Mouse (Mus musculus): ENCODE data around the gene Gpr160. TPM values are rescaled to one million over a fixed set of nuclear protein-coding genes. Genes with fewer than 3 reads are reported as not detected.

The Gpr160 gene
- polyA plus RNA-seq, 2 experiments, result 3.5 to 7.8 TPM

GRCm38 (mm10) chr3:30896721-30897120 lies 41.0 kb downstream of the Gpr160 start:
- H3K4me2 ChIP-seq (replicated peaks; ENCODE audit: low read depth, low read length, severe bottlenecking), result no peak overlapping the region
- no peak overlapping the region for H3K4me3 ChIP-seq (replicated peaks; ENCODE audit: low read length)
- ATAC-seq (ENCODE audit: low FRiP score, low read depth), result no peak
- H3K9me3 ChIP-seq (ENCODE audit: control insufficient read depth, low read length), result no peaks in the 10 kb centered on the region
- no peak overlapping the region for H3K9ac ChIP-seq (ENCODE audit: low read depth, low read length, severe bottlenecking)
- TF ChIP-seq POLR2A (IDR thresholded peaks at IDR 0.05; ENCODE audit: borderline replicate concordance, extremely low read depth, insufficient read depth, insufficient read length), result no peak
- WGBS, result 66% methylated on average over 5 of the region's 5 CpGs
- no peak overlapping the region for H3K27ac ChIP-seq (replicated peaks; ENCODE audit: low read depth, low read length)
- no peaks in the 10 kb centered on the region for H3K4me1 ChIP-seq (ENCODE audit: control insufficient read depth, insufficient read depth, low read length)
- H3K27me3 ChIP-seq (ENCODE audit: control insufficient read depth, insufficient read depth, low read length), result no peaks in the 10 kb centered on the region
- peaks cover 29% of the 10 kb centered on the region for H3K36me3 ChIP-seq (ENCODE audit: control insufficient read depth, insufficient read depth, low read length)
- no peak for DNase-seq (ENCODE audit: low spot score)

- Histone ChIP-seq H3K4me3 (replicated peaks; ENCODE audit: low read length) (no peak overlapping the region), H3K27me3 (ENCODE audit: control insufficient read depth, insufficient read depth, low read length) (no peaks in the 10 kb centered on the region), H3K4me1 (ENCODE audit: control insufficient read depth, insufficient read depth, low read length) (no peaks in the 10 kb centered on the region), H3K27ac (replicated peaks; ENCODE audit: low read depth, low read length) (no peak overlapping the region), H3K36me3 (ENCODE audit: control insufficient read depth, insufficient read depth, low read length) (peaks cover 41% of the 10 kb centered on the region), H3K9ac (ENCODE audit: low read depth, low read length, severe bottlenecking) (no peak overlapping the region), H3K4me2 (replicated peaks; ENCODE audit: low read depth, low read length, severe bottlenecking) (no peak overlapping the region), H3K9me3 (ENCODE audit: control insufficient read depth, low read length) (no peaks in the 10 kb centered on the region)
- no peak for TF ChIP-seq POLR2A (IDR thresholded peaks at IDR 0.05; ENCODE audit: borderline replicate concordance, extremely low read depth, insufficient read depth, insufficient read length)
- ATAC-seq (ENCODE audit: low FRiP score, low read depth) (no peak), DNase-seq (ENCODE audit: low spot score) (no peak)
- 91% methylated on average over 8 of the region's 8 CpGs for WGBS
Observed at GRCm38 (mm10) chr3:30899407-30899806, 43.7 kb downstream of the Gpr160 start.

- no peak for TF ChIP-seq POLR2A (IDR thresholded peaks at IDR 0.05; ENCODE audit: borderline replicate concordance, extremely low read depth, insufficient read depth, insufficient read length)
- ATAC-seq (ENCODE audit: low FRiP score, low read depth) (no peak), DNase-seq (ENCODE audit: low spot score) (no peak)
- Histone ChIP-seq H3K9me3 (ENCODE audit: control insufficient read depth, low read length) (no peaks in the 10 kb centered on the region), H3K9ac (ENCODE audit: low read depth, low read length, severe bottlenecking) (no peak overlapping the region), H3K4me1 (ENCODE audit: control insufficient read depth, insufficient read depth, low read length) (no peaks in the 10 kb centered on the region), H3K27ac (replicated peaks; ENCODE audit: low read depth, low read length) (no peak overlapping the region), H3K4me3 (replicated peaks; ENCODE audit: low read length) (no peak overlapping the region), H3K4me2 (replicated peaks; ENCODE audit: low read depth, low read length, severe bottlenecking) (no peak overlapping the region), H3K27me3 (ENCODE audit: control insufficient read depth, insufficient read depth, low read length) (no peaks in the 10 kb centered on the region), H3K36me3 (ENCODE audit: control insufficient read depth, insufficient read depth, low read length) (peaks cover 69% of the 10 kb centered on the region)
- 90% methylated on average over 1 of the region's 1 CpGs for WGBS
Observed at GRCm38 (mm10) chr3:30904658-30905057, 48.9 kb downstream of the Gpr160 start.

GRCm38 (mm10) chr3:30917160-30917559 lies 61.4 kb downstream of the Gpr160 start:
- no peaks in the 10 kb centered on the region for H3K27me3 ChIP-seq (ENCODE audit: control insufficient read depth, insufficient read depth, low read length)
- peaks cover 70% of the 10 kb centered on the region for H3K36me3 ChIP-seq (ENCODE audit: control insufficient read depth, insufficient read depth, low read length)
- TF ChIP-seq POLR2A (IDR thresholded peaks at IDR 0.05; ENCODE audit: borderline replicate concordance, extremely low read depth, insufficient read depth, insufficient read length), result no peak
- WGBS, result 79% methylated on average over 4 of the region's 4 CpGs
- H3K4me3 ChIP-seq (replicated peaks; ENCODE audit: low read length), result no peak overlapping the region
- no peaks in the 10 kb centered on the region for H3K4me1 ChIP-seq (ENCODE audit: control insufficient read depth, insufficient read depth, low read length)
- H3K9ac ChIP-seq (ENCODE audit: low read depth, low read length, severe bottlenecking), result no peak overlapping the region
- H3K27ac ChIP-seq (replicated peaks; ENCODE audit: low read depth, low read length), result no peak overlapping the region
- DNase-seq (ENCODE audit: low spot score), result no peak
- H3K4me2 ChIP-seq (replicated peaks; ENCODE audit: low read depth, low read length, severe bottlenecking), result no peak overlapping the region
- ATAC-seq (ENCODE audit: low FRiP score, low read depth), result no peak
- no peaks in the 10 kb centered on the region for H3K9me3 ChIP-seq (ENCODE audit: control insufficient read depth, low read length)

GRCm38 (mm10) chr3:30927664-30928063 lies 71.9 kb downstream of the Gpr160 start:
- peaks cover 38% of the 10 kb centered on the region for H3K36me3 ChIP-seq (ENCODE audit: control insufficient read depth, insufficient read depth, low read length)
- H3K4me1 ChIP-seq (ENCODE audit: control insufficient read depth, insufficient read depth, low read length), result no peaks in the 10 kb centered on the region
- no peak for TF ChIP-seq POLR2A (IDR thresholded peaks at IDR 0.05; ENCODE audit: borderline replicate concordance, extremely low read depth, insufficient read depth, insufficient read length)
- H3K4me2 ChIP-seq (replicated peaks; ENCODE audit: low read depth, low read length, severe bottlenecking), result no peak overlapping the region
- H3K9me3 ChIP-seq (ENCODE audit: control insufficient read depth, low read length), result no peaks in the 10 kb centered on the region
- no peaks in the 10 kb centered on the region for H3K27me3 ChIP-seq (ENCODE audit: control insufficient read depth, insufficient read depth, low read length)
- H3K27ac ChIP-seq (replicated peaks; ENCODE audit: low read depth, low read length), result no peak overlapping the region
- H3K9ac ChIP-seq (ENCODE audit: low read depth, low read length, severe bottlenecking), result no peak overlapping the region
- 98% methylated on average over 3 of the region's 3 CpGs for WGBS
- no peak for ATAC-seq (ENCODE audit: low FRiP score, low read depth)
- H3K4me3 ChIP-seq (replicated peaks; ENCODE audit: low read length), result no peak overlapping the region
- no peak for DNase-seq (ENCODE audit: low spot score)

GRCm38 (mm10) chr3:30929828-30930227 lies 74.1 kb downstream of the Gpr160 start:
- Histone ChIP-seq H3K9ac (ENCODE audit: low read depth, low read length, severe bottlenecking) (no peak overlapping the region), H3K27ac (replicated peaks; ENCODE audit: low read depth, low read length) (no peak overlapping the region), H3K9me3 (ENCODE audit: control insufficient read depth, low read length) (no peaks in the 10 kb centered on the region), H3K4me2 (replicated peaks; ENCODE audit: low read depth, low read length, severe bottlenecking) (no peak overlapping the region), H3K27me3 (ENCODE audit: control insufficient read depth, insufficient read depth, low read length) (no peaks in the 10 kb centered on the region), H3K4me3 (replicated peaks; ENCODE audit: low read length) (no peak overlapping the region), H3K36me3 (ENCODE audit: control insufficient read depth, insufficient read depth, low read length) (peaks cover 39% of the 10 kb centered on the region), H3K4me1 (ENCODE audit: control insufficient read depth, insufficient read depth, low read length) (no peaks in the 10 kb centered on the region)
- ATAC-seq (ENCODE audit: low FRiP score, low read depth) (no peak), DNase-seq (ENCODE audit: low spot score) (no peak)
- TF ChIP-seq POLR2A (IDR thresholded peaks at IDR 0.05; ENCODE audit: borderline replicate concordance, extremely low read depth, insufficient read depth, insufficient read length), result no peak
- 63% methylated on average over 3 of the region's 3 CpGs for WGBS
